Mouse (Mus musculus) bone marrow, adult 2 months (tissue): ENCODE measurements around the gene Cd180.

Source experiments
- CTCF ChIP-seq: fragments of 200-500 bp; IDR thresholded peaks from 2 replicates; pipeline ENCODE4 v1.5.1; 2011; ENCODE audit warnings: low read length, control low read depth; ENCODE audit not compliant: control insufficient read depth, insufficient read depth
- POLR2A ChIP-seq: fragments of 200-500 bp; IDR thresholded peaks from 2 replicates; pipeline ENCODE4 v1.6.1; 2011; ENCODE audit warnings: low read depth, mild to moderate bottlenecking, control low read depth, low read length, borderline replicate concordance; ENCODE audit not compliant: control insufficient read depth

GRCm38 (mm10) chr13:102667842-102668241 is 25.5 kb upstream of the Cd180 start:
- TF ChIP-seq CTCF (no peak), POLR2A (no peak)
